Mouse (Mus musculus): ENCODE measurements at regions not wholly inside any gene's neighbourhood (a gene's known extent, or its start where the extent isn't known, plus 50 kb on each side); places are given as distances from the start of the nearest gene placed in this dataset.
"Not testable (repeated sequence)": the region's sequence is repeated elsewhere in the genome, so short reads cannot be mapped to it uniquely, and the experiment has no call there.

DNA sequence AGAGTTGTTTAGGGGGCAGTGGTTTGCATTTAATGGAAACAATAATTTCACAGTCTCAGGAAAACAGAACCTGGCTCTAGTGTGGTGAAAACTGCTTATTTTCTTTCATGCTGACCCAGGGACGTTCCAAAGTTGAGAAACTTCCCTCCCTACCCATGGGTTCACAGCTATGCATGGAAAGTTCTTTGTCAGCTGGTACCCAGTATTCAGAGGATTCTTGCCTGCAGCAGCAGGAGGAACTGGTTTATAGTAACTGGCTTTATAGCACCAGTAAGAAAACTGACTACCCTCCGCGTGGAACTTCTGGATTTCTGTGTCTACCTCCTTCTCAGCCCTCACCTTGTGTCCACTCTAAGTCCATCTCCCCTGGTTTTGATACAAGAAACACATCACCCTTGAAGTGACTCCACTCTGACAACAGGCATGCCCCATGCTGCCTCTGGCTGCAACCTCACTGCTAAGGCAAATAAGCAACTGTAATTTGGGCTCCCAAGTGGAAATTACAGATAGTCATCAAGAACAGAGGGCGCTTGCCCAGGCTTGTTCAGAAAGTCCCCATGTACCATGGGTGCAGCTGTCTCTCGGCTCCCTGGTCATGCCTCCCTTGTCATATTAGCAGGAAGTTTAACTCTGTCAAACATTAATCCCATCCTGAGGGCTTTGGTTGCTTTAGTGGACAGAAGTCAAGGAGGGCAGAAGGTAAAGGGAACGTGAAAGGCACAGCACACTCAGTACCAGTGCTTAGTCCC is 60.6 kb upstream of the Itm2b start:
- Histone ChIP-seq H3K4me3 (ENCODE audit: low read depth, low read length) (no peak overlapping the region), H3K36me3 (ENCODE audit: insufficient read depth, low read length) (no peaks in the 10 kb centered on the region), H3K27me3 (ENCODE audit: insufficient read depth, low read length) (no peaks in the 10 kb centered on the region), H3K4me2 (ENCODE audit: low read depth, low read length, poor library complexity, severe bottlenecking) (no peak overlapping the region), H3K9me3 (ENCODE audit: low read length) (no peaks in the 10 kb centered on the region), H3K9ac (replicated peaks; ENCODE audit: low read length, poor library complexity, severe bottlenecking) (no peak overlapping the region), H3K4me1 (ENCODE audit: insufficient read depth, low read length) (no peaks in the 10 kb centered on the region), H3K27ac (ENCODE audit: low read depth, low read length) (no peak overlapping the region)
- ATAC-seq (ENCODE audit: low FRiP score): no peak
- TF ChIP-seq CTCF (IDR thresholded peaks at IDR 0.05): no peak
- WGBS: 76% methylated on average over 6 of the region's 6 CpGs
- no peak for DNase-seq (ENCODE audit: low spot score)

DNA sequence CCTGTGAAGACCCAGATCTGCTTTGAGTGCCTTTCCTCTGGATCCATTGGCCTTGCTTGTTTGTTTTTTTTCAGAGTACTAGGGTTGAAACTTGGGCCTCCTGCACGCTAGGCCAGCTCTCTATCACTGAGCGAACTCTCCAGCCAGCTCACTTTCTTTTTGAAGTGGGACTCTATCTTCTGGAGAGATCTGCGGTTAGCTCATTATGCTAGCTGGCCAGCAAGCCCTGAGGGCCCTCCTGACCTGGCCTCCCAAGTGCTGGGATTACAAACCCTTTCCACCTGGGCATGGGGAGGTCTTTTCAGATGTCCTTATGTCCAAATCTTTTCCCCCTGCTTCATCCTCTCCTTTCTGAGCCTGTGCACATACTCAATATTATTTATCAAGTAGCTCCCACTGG is 59.6 kb upstream of the Itm2b start:
- no peak overlapping the region for H3K4me3 ChIP-seq (ENCODE audit: low read depth, low read length)
- DNase-seq (ENCODE audit: low spot score) (no peak), ATAC-seq (ENCODE audit: low FRiP score) (no peak)
- no peak overlapping the region for H3K9ac ChIP-seq (replicated peaks; ENCODE audit: low read length, poor library complexity, severe bottlenecking)
- 75% methylated on average over 3 of the region's 3 CpGs for WGBS
- no peak overlapping the region for H3K27ac ChIP-seq (ENCODE audit: low read depth, low read length)
- TF ChIP-seq CTCF (IDR thresholded peaks at IDR 0.05): no peak
- no peaks in the 10 kb centered on the region for H3K4me1 ChIP-seq (ENCODE audit: insufficient read depth, low read length)
- H3K9me3 ChIP-seq (ENCODE audit: low read length): no peaks in the 10 kb centered on the region
- H3K27me3 ChIP-seq (ENCODE audit: insufficient read depth, low read length): no peaks in the 10 kb centered on the region
- no peaks in the 10 kb centered on the region for H3K36me3 ChIP-seq (ENCODE audit: insufficient read depth, low read length)
- H3K4me2 ChIP-seq (ENCODE audit: low read depth, low read length, poor library complexity, severe bottlenecking): no peak overlapping the region

DNA sequence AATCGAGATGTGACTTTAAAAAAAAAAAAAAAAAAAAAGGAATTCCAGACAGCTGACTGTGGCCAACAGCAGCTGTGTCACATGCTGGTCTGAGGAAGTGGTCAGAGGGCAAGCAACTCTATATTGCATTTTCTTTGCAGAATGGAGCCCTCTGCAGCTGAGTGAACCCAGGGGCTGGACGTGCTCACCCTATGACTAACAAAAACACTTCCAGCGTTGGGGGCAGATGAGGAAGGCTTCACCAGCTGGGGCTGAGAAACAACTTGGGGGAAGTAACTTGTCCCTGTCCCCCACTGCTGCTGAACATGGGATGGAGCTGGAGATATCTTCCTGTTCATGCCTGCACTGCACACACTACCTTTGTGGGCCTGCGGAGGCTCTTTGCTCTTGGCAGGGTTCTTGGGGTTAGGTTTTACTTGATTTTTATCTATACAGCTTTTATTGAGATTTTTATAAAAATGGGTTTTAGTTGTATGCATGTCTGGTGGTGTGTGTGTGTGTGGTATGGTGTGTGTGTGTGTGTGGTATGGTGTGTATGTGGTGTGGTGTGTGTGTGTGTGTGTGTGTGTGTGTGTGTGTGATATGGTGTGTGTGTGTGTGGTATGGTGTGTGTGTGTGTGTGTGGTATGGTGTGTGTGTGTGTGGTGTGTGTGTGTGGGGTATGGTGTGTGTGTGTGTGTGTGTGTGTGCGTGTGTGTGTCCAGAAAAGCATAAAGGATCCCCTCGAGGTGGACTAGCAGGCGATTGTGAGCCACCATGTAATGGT is 57.0 kb upstream of the Itm2b start:
- Histone ChIP-seq H3K36me3 (ENCODE audit: insufficient read depth, low read length) (no peaks in the 10 kb centered on the region), H3K27me3 (ENCODE audit: insufficient read depth, low read length) (no peaks in the 10 kb centered on the region), H3K4me2 (ENCODE audit: low read depth, low read length, poor library complexity, severe bottlenecking) (no peak overlapping the region), H3K9me3 (ENCODE audit: low read length) (no peaks in the 10 kb centered on the region), H3K4me1 (ENCODE audit: insufficient read depth, low read length) (no peaks in the 10 kb centered on the region), H3K9ac (replicated peaks; ENCODE audit: low read length, poor library complexity, severe bottlenecking) (no peak overlapping the region), H3K27ac (ENCODE audit: low read depth, low read length) (no peak overlapping the region), H3K4me3 (ENCODE audit: low read depth, low read length) (no peak overlapping the region)
- ATAC-seq (ENCODE audit: low FRiP score) (no peak), DNase-seq (ENCODE audit: low spot score) (no peak)
- WGBS: 83% methylated on average over 7 of the region's 7 CpGs
- no peak for TF ChIP-seq CTCF (IDR thresholded peaks at IDR 0.05)

DNA sequence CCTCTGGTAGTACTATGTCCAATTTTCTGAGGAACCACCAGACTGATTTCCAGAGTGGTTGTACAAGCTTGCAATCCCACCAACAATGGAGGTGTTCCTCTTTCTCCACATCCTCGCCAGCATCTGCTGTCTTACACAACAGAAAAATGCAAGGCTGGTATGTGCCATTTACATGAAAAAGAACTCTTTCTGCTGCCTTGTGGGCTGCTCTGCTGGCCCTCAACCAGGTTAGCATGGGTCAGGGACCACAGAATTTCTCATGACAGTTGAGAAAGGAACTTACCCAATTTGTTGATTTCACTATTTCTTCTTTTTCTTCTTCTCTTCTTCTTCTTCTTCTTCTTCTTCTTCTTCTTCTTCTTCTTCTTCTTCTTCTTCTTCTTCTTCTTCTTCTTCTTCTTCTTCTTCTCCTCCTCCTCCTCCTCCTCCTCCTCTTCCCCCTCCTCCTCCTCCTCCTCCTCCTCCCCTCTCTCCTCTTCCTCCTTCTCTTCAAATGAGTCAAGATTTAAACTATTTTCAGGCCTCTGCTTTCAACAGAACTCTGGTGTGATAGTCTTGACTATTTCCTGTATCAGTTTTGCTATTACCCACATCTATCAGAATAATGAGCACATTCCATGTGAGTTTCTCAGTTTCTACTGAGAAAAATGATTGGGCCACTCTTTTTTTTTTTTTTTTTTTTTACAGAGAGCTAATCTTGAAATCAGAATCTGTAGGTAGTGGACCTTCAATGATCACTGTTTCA is 56.3 kb upstream of the Itm2b start:
- not testable (repeated sequence) for H3K27me3 ChIP-seq (ENCODE audit: insufficient read depth, low read length); DNase-seq (ENCODE audit: low spot score); H3K4me3 ChIP-seq (ENCODE audit: low read depth, low read length); H3K36me3 ChIP-seq (ENCODE audit: insufficient read depth, low read length); ATAC-seq (ENCODE audit: low FRiP score); H3K4me1 ChIP-seq (ENCODE audit: insufficient read depth, low read length); H3K27ac ChIP-seq (ENCODE audit: low read depth, low read length); H3K9ac ChIP-seq (replicated peaks; ENCODE audit: low read length, poor library complexity, severe bottlenecking); H3K4me2 ChIP-seq (ENCODE audit: low read depth, low read length, poor library complexity, severe bottlenecking); H3K9me3 ChIP-seq (ENCODE audit: low read length)
- WGBS: 38% methylated on average over 1 of the region's 1 CpGs

DNA sequence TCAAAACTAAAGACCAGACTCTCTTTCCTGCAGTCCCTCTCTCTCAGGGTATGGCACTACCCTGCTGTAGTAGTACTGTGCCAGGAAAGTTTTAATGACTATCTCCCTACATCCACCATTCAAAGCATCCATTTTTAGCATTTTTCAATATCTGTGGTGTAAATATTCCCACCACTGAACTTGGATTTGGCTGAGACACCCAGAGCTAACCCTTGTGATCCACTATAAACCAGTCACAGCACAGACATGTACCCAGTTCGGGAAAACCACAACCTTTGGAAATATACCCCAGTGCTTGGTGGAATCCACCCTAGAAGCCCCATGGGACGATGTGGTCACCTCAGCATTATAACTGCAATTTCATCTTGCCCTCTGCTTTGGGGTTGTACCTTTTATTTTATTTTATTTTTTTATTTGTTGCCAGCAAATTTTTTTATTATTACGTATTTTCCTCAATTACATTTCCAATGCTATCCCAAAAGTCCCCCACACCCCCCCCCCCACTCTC is 54.8 kb upstream of the Itm2b start:
- 93% methylated on average over 3 of the region's 3 CpGs for WGBS
- H3K4me2 ChIP-seq (ENCODE audit: low read depth, low read length, poor library complexity, severe bottlenecking): no peak overlapping the region
- no peaks in the 10 kb centered on the region for H3K36me3 ChIP-seq (ENCODE audit: insufficient read depth, low read length)
- no peaks in the 10 kb centered on the region for H3K27me3 ChIP-seq (ENCODE audit: insufficient read depth, low read length)
- no peak overlapping the region for H3K4me3 ChIP-seq (ENCODE audit: low read depth, low read length)
- H3K27ac ChIP-seq (ENCODE audit: low read depth, low read length): no peak overlapping the region
- no peaks in the 10 kb centered on the region for H3K4me1 ChIP-seq (ENCODE audit: insufficient read depth, low read length)
- no peak for DNase-seq (ENCODE audit: low spot score)
- no peak for TF ChIP-seq CTCF (IDR thresholded peaks at IDR 0.05)
- H3K9me3 ChIP-seq (ENCODE audit: low read length): no peaks in the 10 kb centered on the region
- no peak overlapping the region for H3K9ac ChIP-seq (replicated peaks; ENCODE audit: low read length, poor library complexity, severe bottlenecking)
- no peak for ATAC-seq (ENCODE audit: low FRiP score)

Measured in midbrain, postnatal 0 days (tissue).